In genomic region chr3:105047616-105048015, GRCm38 (mm10) we compare ENCODE assay signal across 9 mouse cellular contexts. TPM values are rescaled to one million over a fixed set of nuclear protein-coding genes. Genes with fewer than 3 reads are reported as not detected.
A peak's percentile ranks its signal among the peaks of the same experiment; 100 is the strongest.
DNase-seq lines count a peak whose midpoint lies in the region; ATAC-seq and TF ChIP-seq lines count a peak whose summit lies in the region.
"Had no signal": no experiment of that assay in that cellular context is flagged by ENCODE, and none has a peak within 500 bp of the region (broad histone marks: within the 10 kb centered on the region; RNA-seq: fewer than 3 reads in every experiment).

No protein-coding gene starts in this region.

- peak; percentile 51; the same call in 1 of the 2 replicates for ATAC-seq in common myeloid progenitor, adult 5-6 weeks (replicated peaks; ENCODE audit: low read depth, poor library complexity, severe bottlenecking)
- 0 out of 2 replicates have a peak, but pooled peaks have one; percentile 40 for ATAC-seq in heart, embryonic 14.5 days (ENCODE audit: insufficient number of reproducible peaks, insufficient read depth, low FRiP score, low read depth)
- no peak for ATAC-seq in lung, embryonic 16.5 days (ENCODE audit: low read depth)
- ATAC-seq in hindbrain, embryonic 13.5 days (ENCODE audit: low FRiP score) = no peak

- no peaks in the 10 kb centered on the region for H3K9me3 ChIP-seq in heart, embryonic 14.5 days (ENCODE audit: control insufficient read depth, low read length)
- no peaks in the 10 kb centered on the region for H3K9me3 ChIP-seq in lung, embryonic 16.5 days (ENCODE audit: control insufficient read depth, low read length)
- H3K9me3 ChIP-seq in hindbrain, embryonic 13.5 days = no peaks in the 10 kb centered on the region
- H3K9me3 ChIP-seq: midbrain, embryonic 12.5 days had no signal

- peak overlapping the region; percentile 58 for H3K4me2 ChIP-seq in heart, embryonic 14.5 days (ENCODE audit: low read length)
- H3K4me2 ChIP-seq in lung, embryonic 16.5 days (ENCODE audit: low read depth, low read length) = no peak overlapping the region
- no peak overlapping the region for H3K4me2 ChIP-seq in hindbrain, embryonic 13.5 days
- H3K4me2 ChIP-seq: midbrain, embryonic 12.5 days had no signal

- 52% methylated on average over 8 of the region's 8 CpGs for whole genome bisulfite sequencing in liver, adult 2 months
- 10% methylated on average over 8 of the region's 8 CpGs for WGBS in heart, embryonic 14.5 days
- 34% methylated on average over 8 of the region's 8 CpGs for WGBS in lung, embryonic 16.5 days
- WGBS in hindbrain, embryonic 13.5 days = 79% methylated on average over 8 of the region's 8 CpGs

- no peak overlapping the region for H3K4me3 ChIP-seq in liver, adult 2 months (ENCODE audit: insufficient read depth, low read depth, low read length)
- peak overlapping the region in 1 of 2 experiments; percentile 12; a peak in 1 of 4 replicates for H3K4me3 ChIP-seq in heart, embryonic 14.5 days (ENCODE audit: control insufficient read depth in 1 of 2, insufficient read depth in 1 of 2, low read depth in 1 of 2, low read length in 2 of 2)
- H3K4me3 ChIP-seq in lung, embryonic 16.5 days (ENCODE audit: low read length) = no peak overlapping the region
- no peak overlapping the region for H3K4me3 ChIP-seq in hindbrain, embryonic 13.5 days
- H3K4me3 ChIP-seq: midbrain, embryonic 12.5 days had no signal

- 0 out of 2 replicates have a peak overlapping the region, but pooled peaks have one; percentile 18 for H3K9ac ChIP-seq in liver, adult 2 months (ENCODE audit: low read depth, low read length)
- H3K9ac ChIP-seq in heart, embryonic 14.5 days (ENCODE audit: low read length) = peak overlapping the region; percentile 65
- peak overlapping the region; percentile 32 for H3K9ac ChIP-seq in lung, embryonic 16.5 days (ENCODE audit: low read length)
- no peak overlapping the region for H3K9ac ChIP-seq in hindbrain, embryonic 13.5 days
- H3K9ac ChIP-seq: midbrain, embryonic 12.5 days had no signal

- TF ChIP-seq CTCF in liver, adult 2 months (IDR thresholded peaks at IDR 0.05; ENCODE audit: low read depth, low read length) = no peak

- peak overlapping the region; percentile 54; the same call in 1 of the 2 replicates for H3K27ac ChIP-seq in liver, adult 2 months (replicated peaks; ENCODE audit: insufficient read depth, low read depth, low read length)
- peak overlapping the region; percentile 72 to 83 for H3K27ac ChIP-seq in heart, embryonic 14.5 days (replicated peaks in 1 of 2; ENCODE audit: control insufficient read depth in 1 of 2, insufficient read depth in 1 of 2, low read depth in 2 of 2, low read length in 2 of 2)
- H3K27ac ChIP-seq in lung, embryonic 16.5 days (ENCODE audit: low read length) = no peak overlapping the region
- H3K27ac ChIP-seq in hindbrain, embryonic 13.5 days = no peak overlapping the region
- H3K27ac ChIP-seq: midbrain, embryonic 12.5 days had no signal

- TF ChIP-seq POLR2A in liver, adult 2 months (IDR thresholded peaks at IDR 0.05; ENCODE audit: extremely low read depth, insufficient read depth, low read length) = no peak

- no peaks in the 10 kb centered on the region for H3K36me3 ChIP-seq in liver, adult 2 months (ENCODE audit: control insufficient read depth, insufficient read depth, low read length)
- no peaks in the 10 kb centered on the region for H3K36me3 ChIP-seq in heart, embryonic 14.5 days (ENCODE audit: control insufficient read depth, insufficient read depth, low read length)
- no peaks in the 10 kb centered on the region for H3K36me3 ChIP-seq in lung, embryonic 16.5 days (ENCODE audit: control insufficient read depth, insufficient read depth, low read length)
- no peaks in the 10 kb centered on the region for H3K36me3 ChIP-seq in hindbrain, embryonic 13.5 days
- H3K36me3 ChIP-seq: midbrain, embryonic 12.5 days had no signal

- no peaks in the 10 kb centered on the region for H3K27me3 ChIP-seq in liver, adult 2 months (ENCODE audit: control insufficient read depth, insufficient read depth, low read length)
- no peaks in the 10 kb centered on the region for H3K27me3 ChIP-seq in heart, embryonic 14.5 days (ENCODE audit: control insufficient read depth, insufficient read depth, low read length)
- no peaks in the 10 kb centered on the region for H3K27me3 ChIP-seq in lung, embryonic 16.5 days (ENCODE audit: control insufficient read depth, insufficient read depth, low read depth, low read length)
- no peaks in the 10 kb centered on the region for H3K27me3 ChIP-seq in hindbrain, embryonic 13.5 days
- H3K27me3 ChIP-seq: midbrain, embryonic 12.5 days had no signal

- H3K4me1 ChIP-seq in liver, adult 2 months (ENCODE audit: control insufficient read depth, insufficient read depth, low read length) = 0 out of 2 replicates have a peak, but pooled peaks cover 2% of the 10 kb centered on the region
- H3K4me1 ChIP-seq in heart, embryonic 14.5 days (ENCODE audit: control insufficient read depth in 2 of 2, insufficient read depth in 2 of 2, low read length in 2 of 2) = peaks cover 36 to 74% of the 10 kb centered on the region in 2 experiments
- H3K4me1 ChIP-seq in lung, embryonic 16.5 days (replicated peaks; ENCODE audit: control insufficient read depth, insufficient read depth, low read length) = peaks cover 54% of the 10 kb centered on the region
- peaks cover 77% of the 10 kb centered on the region for H3K4me1 ChIP-seq in hindbrain, embryonic 13.5 days (replicated peaks)

- peaks cover 10% of the 10 kb centered on the region; the same call in 1 of the 2 replicates for H3K79me2 ChIP-seq in liver, adult 2 months (ENCODE audit: control insufficient read depth, insufficient read depth, low read length)

- peak; percentile 23 for DNase-seq in liver, adult 2 months (ENCODE audit: extremely low read depth, low read depth, low spot score)
- DNase-seq in liver = no peak
- DNase-seq in cerebellum, adult 11-12 months = no peak
- no peak for DNase-seq in retina, embryonic 14.5 days (ENCODE audit: low spot score)

RNA-seq across cellular contexts. Expression of gene Cttnbp2nl, which starts 5.3 kb away (rescaled TPM):
- total RNA-seq in liver, adult 2 months (2014; rRNA removed) = 1.8 and 2.2 TPM in 2 replicates
- polyA plus RNA-seq in liver, adult 2 months (2012; rRNA removed) = 0.54 and 0.58 TPM in 2 replicates
- total RNA-seq in common myeloid progenitor, adult 5-6 weeks (2017) = under 0.01 and 0.10 TPM in 2 replicates
- 22.8 and 24.0 TPM in 2 replicates for polyA plus RNA-seq in heart, embryonic 14.5 days (2014; fragmentation: Nextera tagmentation; extraction: Ambion mirVana)
- 36.3 and 38.2 TPM in 2 replicates for polyA plus RNA-seq in lung, embryonic 16.5 days (2015; fragmentation: Nextera tagmentation; extraction: Ambion mirVana)
- polyA plus RNA-seq in hindbrain, embryonic 13.5 days (2015; fragmentation: Nextera tagmentation; extraction: Ambion mirVana) = 62.9 and 66.5 TPM in 2 replicates

RNA-seq across cellular contexts. Expression of gene 4930564D02Rik, which starts 19.0 kb away (rescaled TPM):
- not detected in 2 replicates for total RNA-seq in liver, adult 2 months (2014; rRNA removed)
- not detected in 2 replicates for polyA plus RNA-seq in liver, adult 2 months (2012; rRNA removed)
- total RNA-seq in common myeloid progenitor, adult 5-6 weeks (2017) = not detected in 2 replicates
- not detected in 2 replicates for polyA plus RNA-seq in heart, embryonic 14.5 days (2014; fragmentation: Nextera tagmentation; extraction: Ambion mirVana)
- not detected in 2 replicates for polyA plus RNA-seq in lung, embryonic 16.5 days (2015; fragmentation: Nextera tagmentation; extraction: Ambion mirVana)
- polyA plus RNA-seq in hindbrain, embryonic 13.5 days (2015; fragmentation: Nextera tagmentation; extraction: Ambion mirVana) = not detected in 2 replicates
- polyA plus RNA-seq: midbrain, embryonic 12.5 days had no signal

Comparison
In these comparisons a context has a peak if more than half of its experiments do, and no peak if none do; other contexts are left out.
1. H3K27ac ChIP-seq: peak in liver, adult 2 months (single experiment) and heart, embryonic 14.5 days (2 of 2); none in lung, embryonic 16.5 days (single experiment) and hindbrain, embryonic 13.5 days (single experiment).
2. ATAC-seq: peak in common myeloid progenitor, adult 5-6 weeks (single experiment) and heart, embryonic 14.5 days (single experiment); none in lung, embryonic 16.5 days (single experiment) and hindbrain, embryonic 13.5 days (single experiment).
3. RNA of gene Cttnbp2nl, which starts 5.3 kb away (polyA plus RNA-seq): 62.9 to 66.5 TPM in hindbrain, embryonic 13.5 days, 36.3 to 38.2 TPM in lung, embryonic 16.5 days and 22.8 to 24.0 TPM in heart, embryonic 14.5 days; 0.54 to 0.58 TPM in liver, adult 2 months; every median in the first group is over 10 times any median in the second.